Mouse (Mus musculus): ENCODE data around the gene Morn1. TPM values are rescaled to one million over a fixed set of nuclear protein-coding genes. Genes with fewer than 3 reads are reported as not detected.

Gene Morn1
- polyA plus RNA-seq, 1 experiment = 44.0 TPM

DNA sequence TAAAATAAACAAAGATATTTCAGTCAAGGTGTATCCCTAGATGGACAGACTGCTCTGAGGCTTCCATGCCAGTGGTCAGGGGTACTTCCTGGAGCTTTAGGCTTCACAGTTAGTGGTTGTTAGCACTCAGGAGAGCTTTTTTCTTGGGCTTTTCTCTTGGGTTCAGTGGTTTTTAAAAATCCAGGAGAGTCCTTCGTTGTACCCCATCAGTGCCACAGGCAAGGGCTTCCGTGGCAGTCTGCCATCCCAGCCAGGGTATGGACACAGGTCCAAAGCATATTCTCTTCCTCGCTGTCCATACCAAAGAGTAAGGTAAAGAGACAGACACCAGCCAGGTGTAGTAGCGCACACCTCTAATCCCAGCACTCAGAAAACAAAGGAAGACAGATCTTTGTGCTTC lies 3.8 kb downstream of the Morn1 start:
- no peak overlapping the region for H3K4me3 ChIP-seq (ENCODE audit: control insufficient read depth, low read depth, low read length)
- H3K4me1 ChIP-seq (ENCODE audit: control insufficient read depth, insufficient read depth, low read length) = peaks cover under 1% of the 10 kb centered on the region
- H3K36me3 ChIP-seq (ENCODE audit: control insufficient read depth, insufficient read depth, low read length) = peaks cover 2% of the 10 kb centered on the region
- no peaks in the 10 kb centered on the region; the same call in 1 of the 2 replicates for H3K27me3 ChIP-seq (ENCODE audit: control insufficient read depth, insufficient read depth, low read length)
- no peak for TF ChIP-seq CTCF (IDR thresholded peaks at IDR 0.05; ENCODE audit: control insufficient read depth, insufficient read depth, insufficient replicate concordance, low read depth, low read length)
- TF ChIP-seq POLR2A (IDR thresholded peaks at IDR 0.05; ENCODE audit: control insufficient read depth, low read depth, low read length) = no peak
- H3K27ac ChIP-seq (ENCODE audit: control insufficient read depth, insufficient read depth, low read depth, low read length) = no peak overlapping the region

DNA sequence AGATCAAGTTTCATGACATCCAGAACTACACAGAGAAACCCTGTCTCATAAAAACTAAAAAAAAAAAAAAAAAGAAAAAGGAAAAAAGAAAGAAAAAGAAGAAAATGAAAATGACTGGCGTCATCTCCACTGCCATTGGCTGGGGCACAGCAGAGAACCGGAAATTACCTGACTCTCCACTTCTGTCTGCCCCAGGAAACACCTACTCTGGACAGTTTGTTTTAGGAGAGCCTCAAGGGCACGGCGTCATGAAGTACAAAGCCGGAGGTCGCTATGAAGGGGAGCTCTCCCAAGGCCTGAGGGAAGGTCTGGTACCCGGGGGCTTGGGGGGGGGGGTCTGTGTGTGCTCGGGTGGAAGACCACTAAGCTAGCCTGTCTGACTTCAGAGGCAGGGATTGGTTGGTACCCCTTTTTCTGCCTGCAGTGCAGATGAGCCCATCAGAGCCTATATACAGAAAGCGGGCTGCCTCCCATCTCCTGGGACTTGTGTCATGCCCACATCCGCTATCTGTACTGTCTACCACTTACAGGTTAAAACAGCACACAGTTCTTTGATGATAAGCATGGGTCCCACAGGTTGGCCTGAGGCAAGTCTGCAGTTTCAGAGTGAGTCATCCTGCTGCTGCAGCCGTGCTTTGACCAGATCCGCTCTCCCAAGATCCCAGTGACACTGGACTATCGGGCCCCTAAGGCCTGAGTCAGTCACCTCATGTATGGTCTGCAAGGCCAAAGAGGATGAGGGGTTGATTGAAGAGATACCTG lies 4.5 kb downstream of the Morn1 start:
- Histone ChIP-seq H3K27ac (ENCODE audit: control insufficient read depth, insufficient read depth, low read depth, low read length) (no peak overlapping the region), H3K4me3 (ENCODE audit: control insufficient read depth, low read depth, low read length) (no peak overlapping the region), H3K27me3 (ENCODE audit: control insufficient read depth, insufficient read depth, low read length) (no peaks in the 10 kb centered on the region), H3K36me3 (ENCODE audit: control insufficient read depth, insufficient read depth, low read length) (peaks cover 2% of the 10 kb centered on the region), H3K4me1 (ENCODE audit: control insufficient read depth, insufficient read depth, low read length) (no peaks in the 10 kb centered on the region; the same call in 1 of the 2 replicates)
- TF ChIP-seq POLR2A (IDR thresholded peaks at IDR 0.05; ENCODE audit: control insufficient read depth, low read depth, low read length) (no peak), CTCF (IDR thresholded peaks at IDR 0.05; ENCODE audit: control insufficient read depth, insufficient read depth, insufficient replicate concordance, low read depth, low read length) (no peak)

DNA sequence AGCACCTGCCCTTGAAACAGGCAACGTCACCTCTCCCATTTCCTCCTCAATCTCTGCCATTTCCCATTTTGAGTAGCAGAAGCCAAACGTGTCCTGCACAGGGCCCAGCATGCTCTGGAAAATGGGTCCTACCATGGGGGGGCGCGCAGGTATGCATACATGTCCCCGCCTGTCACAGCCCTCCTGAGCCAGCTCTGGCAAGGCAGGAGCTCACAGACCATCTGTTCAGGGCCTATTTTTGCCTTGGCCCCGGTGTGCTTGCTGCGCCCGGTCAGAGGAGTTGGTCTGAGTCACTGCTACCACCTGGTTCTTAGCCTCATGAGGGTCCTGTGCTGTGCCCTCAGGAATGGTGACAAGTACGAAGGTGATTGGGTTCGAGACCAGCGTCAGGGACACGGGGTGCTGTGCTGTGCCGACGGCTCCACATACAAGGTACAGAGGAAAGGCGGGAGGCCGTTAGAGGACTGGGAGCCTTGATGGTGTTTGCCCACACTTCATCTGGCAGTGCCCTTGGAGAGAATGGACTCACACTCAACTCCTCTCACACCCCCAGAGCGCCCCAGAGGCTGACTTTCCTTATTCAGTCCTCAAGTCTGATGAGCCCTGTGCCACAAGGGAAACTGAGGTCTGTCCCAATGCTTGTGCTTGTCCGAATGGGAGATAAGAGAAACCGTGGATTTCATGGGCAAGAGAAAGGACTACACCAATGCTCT lies 6.5 kb downstream of the Morn1 start:
- TF ChIP-seq POLR2A (IDR thresholded peaks at IDR 0.05; ENCODE audit: control insufficient read depth, low read depth, low read length) (no peak), CTCF (IDR thresholded peaks at IDR 0.05; ENCODE audit: control insufficient read depth, insufficient read depth, insufficient replicate concordance, low read depth, low read length) (no peak)
- Histone ChIP-seq H3K27ac (ENCODE audit: control insufficient read depth, insufficient read depth, low read depth, low read length) (no peak overlapping the region), H3K4me1 (ENCODE audit: control insufficient read depth, insufficient read depth, low read length) (no peaks in the 10 kb centered on the region; the same call in 1 of the 2 replicates), H3K27me3 (ENCODE audit: control insufficient read depth, insufficient read depth, low read length) (no peaks in the 10 kb centered on the region), H3K4me3 (ENCODE audit: control insufficient read depth, low read depth, low read length) (no peak overlapping the region), H3K36me3 (ENCODE audit: control insufficient read depth, insufficient read depth, low read length) (peaks cover 2% of the 10 kb centered on the region)

DNA sequence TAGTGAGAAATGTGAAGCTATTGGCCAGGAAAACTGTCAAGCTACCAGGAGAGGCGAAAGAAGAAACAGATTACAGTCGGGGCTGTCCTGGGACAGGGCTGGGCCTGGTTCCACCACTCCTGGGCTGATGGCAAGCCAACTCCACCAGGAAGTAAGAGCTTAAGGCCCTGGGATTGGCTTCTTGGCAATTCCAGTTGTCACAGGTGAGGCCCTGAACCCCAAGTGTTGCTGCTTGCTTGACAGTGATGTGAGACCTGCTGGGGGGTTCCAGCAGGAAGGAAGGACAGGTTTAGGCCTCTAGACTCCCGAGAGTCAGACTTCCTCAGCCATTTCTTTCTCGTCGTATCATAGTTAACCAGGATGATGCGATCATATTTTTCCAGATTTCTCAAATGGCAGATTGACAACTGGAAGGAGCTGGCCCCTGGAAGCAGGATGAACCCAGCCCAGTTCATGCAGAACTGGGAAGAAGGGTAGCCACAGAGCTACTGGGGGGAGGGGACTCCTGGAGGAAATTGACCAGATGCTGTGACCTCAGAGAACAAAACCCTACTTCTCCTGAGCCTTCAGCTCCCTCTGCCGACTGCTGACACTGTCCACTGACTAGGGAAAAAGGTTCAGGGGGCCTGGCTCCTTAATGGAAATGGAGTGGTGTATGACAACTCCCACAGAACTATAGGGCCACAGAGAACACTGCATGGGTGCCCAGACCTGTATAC lies 7.2 kb downstream of the Morn1 start:
- Histone ChIP-seq H3K4me3 (ENCODE audit: control insufficient read depth, low read depth, low read length) (no peak overlapping the region), H3K27ac (ENCODE audit: control insufficient read depth, insufficient read depth, low read depth, low read length) (no peak overlapping the region), H3K36me3 (ENCODE audit: control insufficient read depth, insufficient read depth, low read length) (peaks cover 2% of the 10 kb centered on the region), H3K4me1 (ENCODE audit: control insufficient read depth, insufficient read depth, low read length) (no peaks in the 10 kb centered on the region; the same call in 1 of the 2 replicates), H3K27me3 (ENCODE audit: control insufficient read depth, insufficient read depth, low read length) (no peaks in the 10 kb centered on the region)
- TF ChIP-seq POLR2A (IDR thresholded peaks at IDR 0.05; ENCODE audit: control insufficient read depth, low read depth, low read length) (no peak), CTCF (IDR thresholded peaks at IDR 0.05; ENCODE audit: control insufficient read depth, insufficient read depth, insufficient replicate concordance, low read depth, low read length) (no peak)

DNA sequence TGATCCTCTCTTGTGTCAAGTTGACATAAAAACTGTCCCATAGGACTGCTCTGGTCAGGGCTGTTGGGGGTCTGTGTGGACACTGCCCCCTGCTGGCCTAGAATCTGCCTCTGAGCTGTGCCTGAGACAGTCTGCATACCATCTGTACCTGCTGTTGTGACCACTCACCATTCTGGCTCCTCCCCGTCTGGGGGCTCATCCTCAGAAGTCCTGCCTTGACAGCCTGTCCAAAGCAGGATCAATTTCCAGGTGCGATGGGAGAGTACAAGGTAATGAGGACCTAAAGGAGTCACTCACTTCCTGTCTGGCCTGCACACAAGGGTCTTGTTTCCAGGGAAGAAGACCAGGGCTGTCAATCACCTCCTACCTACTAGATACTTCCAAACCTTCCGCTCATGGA lies 8.2 kb downstream of the Morn1 start:
- H3K4me3 ChIP-seq (ENCODE audit: control insufficient read depth, low read depth, low read length) = no peak overlapping the region
- TF ChIP-seq CTCF (IDR thresholded peaks at IDR 0.05; ENCODE audit: control insufficient read depth, insufficient read depth, insufficient replicate concordance, low read depth, low read length) = peak; percentile 66; the same call in 1 of the 2 replicates
- TF ChIP-seq POLR2A (IDR thresholded peaks at IDR 0.05; ENCODE audit: control insufficient read depth, low read depth, low read length) = no peak
- H3K27ac ChIP-seq (ENCODE audit: control insufficient read depth, insufficient read depth, low read depth, low read length) = no peak overlapping the region
- no peaks in the 10 kb centered on the region for H3K27me3 ChIP-seq (ENCODE audit: control insufficient read depth, insufficient read depth, low read length)
- peaks cover 2% of the 10 kb centered on the region; the same call in 1 of the 2 replicates for H3K36me3 ChIP-seq (ENCODE audit: control insufficient read depth, insufficient read depth, low read length)
- H3K4me1 ChIP-seq (ENCODE audit: control insufficient read depth, insufficient read depth, low read length) = no peaks in the 10 kb centered on the region; the same call in 1 of the 2 replicates

DNA sequence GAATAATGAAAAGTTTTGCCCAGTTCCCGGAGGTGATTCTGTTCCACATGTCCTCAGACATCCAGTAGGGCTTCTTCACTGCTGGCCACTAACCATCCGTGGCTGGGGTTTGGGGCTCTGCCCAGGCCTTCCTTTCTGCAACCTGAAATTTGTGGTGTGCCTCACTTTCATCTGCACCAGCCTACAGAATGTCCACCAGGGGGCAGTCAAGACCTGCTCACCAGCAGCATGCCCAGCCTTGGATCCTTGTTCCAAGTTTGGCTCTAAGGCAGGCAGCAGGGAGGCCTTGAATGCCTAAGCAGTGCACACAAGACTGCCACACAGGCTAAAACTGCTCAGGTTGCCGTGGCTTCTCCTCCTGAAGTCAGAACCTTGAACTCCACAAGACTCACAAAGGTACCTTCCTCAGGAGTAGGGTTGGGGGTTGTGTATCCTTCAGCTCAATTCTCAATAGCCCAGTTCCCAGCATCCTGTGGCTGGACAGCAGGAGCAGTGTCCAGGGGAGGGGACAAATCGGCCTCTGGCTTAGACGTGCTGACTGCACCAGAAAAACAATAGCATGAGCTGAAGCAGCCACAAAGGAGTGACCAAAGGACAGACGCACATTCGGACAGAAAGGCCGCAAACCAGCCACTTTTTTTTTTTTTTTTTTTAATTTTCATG lies 9.0 kb downstream of the Morn1 start:
- H3K4me1 ChIP-seq (ENCODE audit: control insufficient read depth, insufficient read depth, low read length) = no peaks in the 10 kb centered on the region; the same call in 1 of the 2 replicates
- no peak overlapping the region for H3K27ac ChIP-seq (ENCODE audit: control insufficient read depth, insufficient read depth, low read depth, low read length)
- peaks cover 2% of the 10 kb centered on the region; the same call in 1 of the 2 replicates for H3K36me3 ChIP-seq (ENCODE audit: control insufficient read depth, insufficient read depth, low read length)
- H3K27me3 ChIP-seq (ENCODE audit: control insufficient read depth, insufficient read depth, low read length) = no peaks in the 10 kb centered on the region
- H3K4me3 ChIP-seq (ENCODE audit: control insufficient read depth, low read depth, low read length) = no peak overlapping the region
- peak; percentile 94 for TF ChIP-seq CTCF (IDR thresholded peaks at IDR 0.05; ENCODE audit: control insufficient read depth, insufficient read depth, insufficient replicate concordance, low read depth, low read length)
- TF ChIP-seq POLR2A (IDR thresholded peaks at IDR 0.05; ENCODE audit: control insufficient read depth, low read depth, low read length) = 0 out of 2 replicates have a peak, but pooled peaks have one; percentile 35
